Mouse (Mus musculus) forebrain, embryonic 12.5 days (tissue): ENCODE results near the gene Fat2. TPM values are rescaled to one million over a fixed set of nuclear protein-coding genes. Genes with fewer than 3 reads are reported as not detected.

Source experiments
- ATAC-seq: fragments of 200-750 bp; cut with Nextera tagmentation; 2 replicates; pipeline ENCODE4 v1.8.0; 2017; ENCODE audit warnings: moderate TSS enrichment; ENCODE audit not compliant: low FRiP score
- H3K27ac ChIP-seq: fragments of 300-500 bp; sonication (generic); 2 replicates; pipeline ENCODE4 v1.5.1; 2016; ENCODE audit warnings: mild to moderate bottlenecking
- H3K27me3 ChIP-seq: fragments of 300-500 bp; sonication (generic); 2 replicates; pipeline ENCODE4 v1.6.1; 2016; ENCODE audit warnings: mild to moderate bottlenecking
- H3K36me3 ChIP-seq: fragments of 300-500 bp; sonication (generic); replicated peaks from 2 replicates; pipeline ENCODE4 v1.6.1; 2016; ENCODE audit warnings: mild to moderate bottlenecking
- H3K4me1 ChIP-seq: fragments of 300-500 bp; sonication (generic); 2 replicates; pipeline ENCODE4 v1.6.1; 2016
- H3K4me2 ChIP-seq: fragments of 300-500 bp; sonication (generic); 2 replicates; pipeline ENCODE4 v1.6.1; 2016; ENCODE audit warnings: mild to moderate bottlenecking, moderate library complexity
- H3K4me3 ChIP-seq: fragments of 300-500 bp; sonication (generic); replicated peaks from 2 replicates; pipeline ENCODE4 v1.5.1; 2016; ENCODE audit warnings: mild to moderate bottlenecking
- H3K9ac ChIP-seq: fragments of 300-500 bp; sonication (generic); 2 replicates; pipeline ENCODE4 v1.6.1; 2016; ENCODE audit warnings: mild to moderate bottlenecking
- H3K9me3 ChIP-seq: fragments of 300-500 bp; sonication (generic); 2 replicates; pipeline ENCODE4 v1.6.1; 2016
- WGBS: fragments of 180-500 bp; shearing (Covaris S2); methylation state at CpG from one replicate; pipeline ENCODE4 v1.1.7; 2016; 5-methylcytosine and 5-hydroxymethylcytosine counted together
- polyA plus RNA-seq: library from polyadenylated mRNA; unstranded; fragments of >200 nt; fragmentation: Nextera tagmentation; extraction: Ambion mirVana; gene quantifications from 2 replicates; pipeline ENCODE4 v1.2.1, GENCODE M21; 2016

Fat2 gene
- polyA plus RNA-seq, 1 experiment from 2014 or later = 0.01 TPM

GRCm38 (mm10) chr11:55327111-55327510 lies 9.3 kb downstream of the Fat2 start:
- no peak overlapping the region for H3K4me3 ChIP-seq

GRCm38 (mm10) chr11:55326211-55326610 lies 10.2 kb downstream of the Fat2 start:
- WGBS = 82% methylated on average over 7 of the region's 7 CpGs
- Histone ChIP-seq H3K36me3 (no peaks in the 10 kb centered on the region), H3K27ac (no peak overlapping the region), H3K4me3 (no peak overlapping the region), H3K9ac (no peak overlapping the region), H3K4me2 (no peak overlapping the region), H3K9me3 (no peaks in the 10 kb centered on the region), H3K4me1 (0 out of 2 replicates have a peak, but pooled peaks cover 5% of the 10 kb centered on the region), H3K27me3 (no peaks in the 10 kb centered on the region)
- no peak for ATAC-seq

More at GRCm38 (mm10) chr11:55327111-55327510, 9.3 kb downstream of the Fat2 start:
- 89% methylated on average over 5 of the region's 5 CpGs for WGBS
- Histone ChIP-seq H3K27ac (no peak overlapping the region), H3K4me1 (0 out of 2 replicates have a peak, but pooled peaks cover 5% of the 10 kb centered on the region), H3K27me3 (no peaks in the 10 kb centered on the region), H3K36me3 (no peaks in the 10 kb centered on the region), H3K4me2 (no peak overlapping the region), H3K9ac (no peak overlapping the region), H3K9me3 (no peaks in the 10 kb centered on the region)
- no peak for ATAC-seq

- no peak overlapping the region for H3K4me3 ChIP-seq
- H3K4me1 ChIP-seq = 0 out of 2 replicates have a peak, but pooled peaks cover 5% of the 10 kb centered on the region
- no peak for ATAC-seq
Observed at GRCm38 (mm10) chr11:55323854-55324253, 12.5 kb downstream of the Fat2 start.

GRCm38 (mm10) chr11:55320990-55321389 lies 15.4 kb downstream of the Fat2 start:
- Histone ChIP-seq H3K36me3 (no peaks in the 10 kb centered on the region), H3K9me3 (no peaks in the 10 kb centered on the region), H3K27me3 (no peaks in the 10 kb centered on the region), H3K4me3 (no peak overlapping the region), H3K4me2 (no peak overlapping the region), H3K27ac (no peak overlapping the region), H3K9ac (no peak overlapping the region), H3K4me1 (0 out of 2 replicates have a peak, but pooled peaks cover 1% of the 10 kb centered on the region)
- ATAC-seq = no peak
- 70% methylated on average over 2 of the region's 2 CpGs for WGBS

More at GRCm38 (mm10) chr11:55323854-55324253, 12.5 kb downstream of the Fat2 start:
- Histone ChIP-seq H3K9ac (no peak overlapping the region), H3K27ac (no peak overlapping the region), H3K36me3 (no peaks in the 10 kb centered on the region), H3K4me2 (no peak overlapping the region), H3K27me3 (no peaks in the 10 kb centered on the region), H3K9me3 (no peaks in the 10 kb centered on the region)
- 71% methylated on average over 8 of the region's 8 CpGs for WGBS

GRCm38 (mm10) chr11:55315966-55316365 lies 20.4 kb downstream of the Fat2 start:
- no peak overlapping the region for H3K4me3 ChIP-seq
- H3K9ac ChIP-seq = no peak overlapping the region
- 89% methylated on average over 6 of the region's 6 CpGs for WGBS
- no peaks in the 10 kb centered on the region for H3K9me3 ChIP-seq
- no peak overlapping the region for H3K27ac ChIP-seq
- peaks cover 4% of the 10 kb centered on the region for H3K27me3 ChIP-seq
- no peaks in the 10 kb centered on the region for H3K36me3 ChIP-seq
- H3K4me1 ChIP-seq = no peaks in the 10 kb centered on the region
- no peak for ATAC-seq
- no peak overlapping the region for H3K4me2 ChIP-seq

- ATAC-seq = no peak
Observed at GRCm38 (mm10) chr11:55314704-55315047, 21.7 kb downstream of the Fat2 start.

GRCm38 (mm10) chr11:55313768-55314703 lies 22.3 kb downstream of the Fat2 start:
- no peak overlapping the region for H3K27ac ChIP-seq
- H3K9me3 ChIP-seq = no peaks in the 10 kb centered on the region
- H3K27me3 ChIP-seq = peaks cover 4% of the 10 kb centered on the region
- 28% methylated on average over 29 of the region's 29 CpGs for WGBS
- H3K4me2 ChIP-seq = no peak overlapping the region
- no peak overlapping the region for H3K4me3 ChIP-seq
- no peak overlapping the region for H3K9ac ChIP-seq
- ATAC-seq = no peak
- no peaks in the 10 kb centered on the region for H3K4me1 ChIP-seq
- H3K36me3 ChIP-seq = no peaks in the 10 kb centered on the region

More at GRCm38 (mm10) chr11:55314704-55315047, 21.7 kb downstream of the Fat2 start:
- no peaks in the 10 kb centered on the region for H3K4me1 ChIP-seq
- no peak overlapping the region for H3K27ac ChIP-seq
- H3K4me2 ChIP-seq = no peak overlapping the region
- H3K9me3 ChIP-seq = no peaks in the 10 kb centered on the region
- H3K36me3 ChIP-seq = no peaks in the 10 kb centered on the region
- WGBS = 42% methylated on average over 2 of the region's 2 CpGs
- H3K9ac ChIP-seq = no peak overlapping the region
- H3K27me3 ChIP-seq = peaks cover 4% of the 10 kb centered on the region
- H3K4me3 ChIP-seq = no peak overlapping the region

- no peaks in the 10 kb centered on the region for H3K9me3 ChIP-seq
- no peak for ATAC-seq
- H3K27ac ChIP-seq = no peak overlapping the region
- H3K27me3 ChIP-seq = no peaks in the 10 kb centered on the region
- no peak overlapping the region for H3K4me2 ChIP-seq
- H3K9ac ChIP-seq = no peak overlapping the region
- no peaks in the 10 kb centered on the region for H3K4me1 ChIP-seq
- H3K4me3 ChIP-seq = no peak overlapping the region
- no peaks in the 10 kb centered on the region for H3K36me3 ChIP-seq
- 70% methylated on average over 4 of the region's 4 CpGs for WGBS
Observed at GRCm38 (mm10) chr11:55302350-55302749, 34.0 kb downstream of the Fat2 start.

GRCm38 (mm10) chr11:55293179-55293578 lies 43.2 kb downstream of the Fat2 start:
- Histone ChIP-seq H3K9me3 (no peaks in the 10 kb centered on the region), H3K9ac (no peak overlapping the region), H3K4me2 (no peak overlapping the region), H3K4me3 (no peak overlapping the region), H3K36me3 (no peaks in the 10 kb centered on the region), H3K27ac (no peak overlapping the region), H3K27me3 (no peaks in the 10 kb centered on the region), H3K4me1 (no peaks in the 10 kb centered on the region)
- ATAC-seq = no peak
- WGBS = 89% methylated on average over 5 of the region's 5 CpGs

- no peaks in the 10 kb centered on the region for H3K27me3 ChIP-seq
- H3K9ac ChIP-seq = no peak overlapping the region
- no peak overlapping the region for H3K4me2 ChIP-seq
- no peaks in the 10 kb centered on the region for H3K4me1 ChIP-seq
- ATAC-seq = no peak
- no peak overlapping the region for H3K4me3 ChIP-seq
- no peaks in the 10 kb centered on the region for H3K36me3 ChIP-seq
- 90% methylated on average over 7 of the region's 7 CpGs for WGBS
- no peaks in the 10 kb centered on the region for H3K9me3 ChIP-seq
- H3K27ac ChIP-seq = no peak overlapping the region
Observed at GRCm38 (mm10) chr11:55291901-55292300, 44.5 kb downstream of the Fat2 start.

- Histone ChIP-seq H3K4me2 (no peak overlapping the region), H3K27ac (no peak overlapping the region), H3K4me3 (no peak overlapping the region), H3K27me3 (no peaks in the 10 kb centered on the region), H3K9me3 (no peaks in the 10 kb centered on the region), H3K9ac (no peak overlapping the region), H3K4me1 (no peaks in the 10 kb centered on the region), H3K36me3 (no peaks in the 10 kb centered on the region)
- no peak for ATAC-seq
- 86% methylated on average over 5 of the region's 5 CpGs for WGBS
Observed at GRCm38 (mm10) chr11:55289851-55290391, 46.4 kb downstream of the Fat2 start.

- Histone ChIP-seq H3K36me3 (no peaks in the 10 kb centered on the region), H3K4me2 (no peak overlapping the region), H3K9me3 (no peaks in the 10 kb centered on the region), H3K27me3 (no peaks in the 10 kb centered on the region), H3K9ac (no peak overlapping the region), H3K4me1 (no peaks in the 10 kb centered on the region), H3K27ac (no peak overlapping the region), H3K4me3 (no peak overlapping the region)
- WGBS = 90% methylated on average over 6 of the region's 6 CpGs
- no peak for ATAC-seq
Observed at GRCm38 (mm10) chr11:55274756-55275155, 61.6 kb downstream of the Fat2 start.
